Mouse (Mus musculus) forebrain, postnatal 0 days (tissue): ENCODE data around the gene Bdh1. TPM values are rescaled to one million over a fixed set of nuclear protein-coding genes. Genes with fewer than 3 reads are reported as not detected.

Source experiments
- ATAC-seq: fragments of 200-750 bp; cut with Nextera tagmentation; 2 replicates; pipeline ENCODE4 v1.8.0; 2017; ENCODE audit warnings: mild to moderate bottlenecking, moderate library complexity
- DNase-seq: peaks from one replicate; pipeline ENCODE4 v3.0.0-alpha.2; 2015
- H3K27ac ChIP-seq: fragments of 300-500 bp; sonication (generic); 2 replicates; pipeline ENCODE4 v1.5.1; 2014; ENCODE audit warnings: low read depth, mild to moderate bottlenecking, antibody characterized with exemption, low read length, moderate library complexity, mixed read lengths
- H3K27me3 ChIP-seq: fragments of 300-500 bp; sonication (generic); 2 replicates; pipeline ENCODE4 v1.6.1; 2014; ENCODE audit warnings: mild to moderate bottlenecking, low read length, mixed read lengths; ENCODE audit not compliant: insufficient read depth
- H3K36me3 ChIP-seq: fragments of 300-500 bp; sonication (generic); 2 replicates; pipeline ENCODE4 v1.6.1; 2014; ENCODE audit warnings: mild to moderate bottlenecking, moderate library complexity; ENCODE audit not compliant: insufficient read depth
- H3K4me1 ChIP-seq: fragments of 300-500 bp; sonication (generic); 2 replicates; pipeline ENCODE4 v1.6.1; 2014; ENCODE audit warnings: antibody characterized with exemption; ENCODE audit not compliant: insufficient read depth
- H3K4me2 ChIP-seq: fragments of 300-500 bp; sonication (generic); 2 replicates; pipeline ENCODE4 v1.6.1; 2014; ENCODE audit warnings: low read depth, mild to moderate bottlenecking, moderate library complexity
- H3K4me3 ChIP-seq: fragments of 300-500 bp; sonication (generic); 2 replicates; pipeline ENCODE4 v1.5.1; 2014; ENCODE audit warnings: low read depth, low read length, mixed read lengths
- H3K9ac ChIP-seq: fragments of 300-500 bp; sonication (generic); 2 replicates; pipeline ENCODE4 v1.6.1; 2014; ENCODE audit warnings: mild to moderate bottlenecking
- H3K9me3 ChIP-seq: fragments of 300-500 bp; sonication (generic); 2 replicates; pipeline ENCODE4 v1.6.1; 2016; ENCODE audit warnings: low read length
- CTCF ChIP-seq: sonication (generic); IDR thresholded peaks from 2 replicates; pipeline ENCODE4 v1.5.1; 2016; ENCODE audit warnings: antibody characterized with exemption, control low read depth, low read depth
- WGBS: fragments of 180-500 bp; shearing (Covaris S2); extraction: QIAGEN DNeasy Blood & Tissue Kit; methylation state at CpG from one replicate; pipeline ENCODE4 v1.1.7; 2014; 5-methylcytosine and 5-hydroxymethylcytosine counted together
- polyA plus RNA-seq: library from polyadenylated mRNA; unstranded; fragments of >200 nt; fragmentation: Nextera tagmentation; extraction: Ambion mirVana; gene quantifications from 2 replicates; pipeline ENCODE4 v1.2.1, GENCODE M21; 2015
- total RNA-seq: library from RNA; depleted of rRNA; stranded (reverse); fragments of >200 nt; gene quantifications from 2 replicates; pipeline ENCODE4 v1.2.3, GENCODE M21; 2014

The Bdh1 gene
- total and polyA plus RNA-seq, 2 experiments from 2014 or later: 96.1 to 137 TPM

- H3K4me3 ChIP-seq: no peak overlapping the region
- peak; percentile 23; the same call in 1 of the 2 replicates for ATAC-seq
- H3K27ac ChIP-seq: no peak overlapping the region
- no peak overlapping the region for H3K9ac ChIP-seq
- no peaks in the 10 kb centered on the region for H3K27me3 ChIP-seq
- H3K4me2 ChIP-seq: no peak overlapping the region
- no peaks in the 10 kb centered on the region for H3K9me3 ChIP-seq
- WGBS: 16% methylated on average over 12 of the region's 12 CpGs
- H3K4me1 ChIP-seq: peaks cover 13% of the 10 kb centered on the region; the same call in 1 of the 2 replicates
- TF ChIP-seq CTCF: no peak
- no peak for DNase-seq
- no peaks in the 10 kb centered on the region for H3K36me3 ChIP-seq
Measured at GRCm38 (mm10) chr16:31492921-31493549, 71.0 kb downstream of the Bdh1 start.

- no peak for TF ChIP-seq CTCF
- WGBS: 42% methylated on average over 6 of the region's 6 CpGs
- Histone ChIP-seq H3K4me3 (no peak overlapping the region), H3K36me3 (no peaks in the 10 kb centered on the region), H3K9me3 (no peaks in the 10 kb centered on the region), H3K4me1 (peaks cover 13% of the 10 kb centered on the region; the same call in 1 of the 2 replicates), H3K27ac (no peak overlapping the region), H3K9ac (no peak overlapping the region), H3K4me2 (no peak overlapping the region), H3K27me3 (no peaks in the 10 kb centered on the region)
- DNase-seq (no peak), ATAC-seq (no peak)
Measured at GRCm38 (mm10) chr16:31493550-31493965, 71.5 kb downstream of the Bdh1 start.

DNA sequence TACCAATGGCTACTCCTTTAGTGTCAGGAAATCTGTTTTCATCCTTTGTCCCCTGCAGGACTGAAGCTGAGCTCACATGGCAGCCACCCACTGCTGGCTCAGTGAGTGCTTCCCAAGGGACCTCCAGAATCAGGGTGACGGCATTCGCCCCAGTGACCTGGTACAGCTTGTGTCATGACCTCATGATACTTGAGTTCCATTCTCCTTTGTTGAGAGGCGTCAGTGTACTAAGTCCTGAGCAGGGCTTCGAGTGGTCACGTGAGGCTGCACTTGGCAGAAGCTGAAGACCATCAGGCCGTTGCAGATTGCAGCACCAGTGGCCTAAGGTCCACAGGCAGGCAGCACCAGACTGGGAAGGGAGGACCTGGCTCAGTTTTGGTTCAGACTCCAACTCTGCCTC lies 71.9 kb downstream of the Bdh1 start:
- no peak for DNase-seq
- H3K4me1 ChIP-seq: peaks cover 10% of the 10 kb centered on the region; the same call in 1 of the 2 replicates
- H3K4me3 ChIP-seq: no peak overlapping the region
- no peak overlapping the region for H3K9ac ChIP-seq
- no peaks in the 10 kb centered on the region for H3K27me3 ChIP-seq
- no peaks in the 10 kb centered on the region for H3K9me3 ChIP-seq
- no peaks in the 10 kb centered on the region for H3K36me3 ChIP-seq
- ATAC-seq: peak; percentile 5; the same call in 1 of the 2 replicates
- 50% methylated on average over 6 of the region's 6 CpGs for WGBS
- no peak overlapping the region for H3K4me2 ChIP-seq
- H3K27ac ChIP-seq: no peak overlapping the region
- no peak for TF ChIP-seq CTCF

- ATAC-seq (no peak), DNase-seq (no peak)
- Histone ChIP-seq H3K4me1 (peaks cover 11% of the 10 kb centered on the region), H3K4me3 (no peak overlapping the region), H3K9ac (no peak overlapping the region), H3K36me3 (no peaks in the 10 kb centered on the region), H3K27ac (no peak overlapping the region), H3K4me2 (no peak overlapping the region), H3K27me3 (no peaks in the 10 kb centered on the region), H3K9me3 (no peaks in the 10 kb centered on the region)
- no peak for TF ChIP-seq CTCF
- WGBS: 61% methylated on average over 7 of the region's 7 CpGs
Measured at GRCm38 (mm10) chr16:31495356-31495755, 73.3 kb downstream of the Bdh1 start.

- Histone ChIP-seq H3K4me2 (no peak overlapping the region), H3K4me1 (peaks cover 14% of the 10 kb centered on the region), H3K27ac (no peak overlapping the region), H3K9me3 (no peaks in the 10 kb centered on the region), H3K4me3 (no peak overlapping the region), H3K36me3 (no peaks in the 10 kb centered on the region), H3K9ac (no peak overlapping the region), H3K27me3 (no peaks in the 10 kb centered on the region)
- no peak for DNase-seq
- no peak for TF ChIP-seq CTCF
- ATAC-seq: no peak
- WGBS: 74% methylated on average over 9 of the region's 9 CpGs
Measured at GRCm38 (mm10) chr16:31495769-31496168, 73.7 kb downstream of the Bdh1 start.

GRCm38 (mm10) chr16:31498336-31498735 lies 76.3 kb downstream of the Bdh1 start:
- Histone ChIP-seq H3K4me1 (peaks cover 27% of the 10 kb centered on the region), H3K4me3 (no peak overlapping the region), H3K27ac (peak overlapping the region; percentile 96), H3K36me3 (no peaks in the 10 kb centered on the region), H3K9ac (no peak overlapping the region), H3K4me2 (no peak overlapping the region), H3K27me3 (no peaks in the 10 kb centered on the region), H3K9me3 (no peaks in the 10 kb centered on the region)
- 86% methylated on average over 4 of the region's 4 CpGs for WGBS
- DNase-seq (no peak), ATAC-seq (no peak)
- no peak for TF ChIP-seq CTCF

DNA sequence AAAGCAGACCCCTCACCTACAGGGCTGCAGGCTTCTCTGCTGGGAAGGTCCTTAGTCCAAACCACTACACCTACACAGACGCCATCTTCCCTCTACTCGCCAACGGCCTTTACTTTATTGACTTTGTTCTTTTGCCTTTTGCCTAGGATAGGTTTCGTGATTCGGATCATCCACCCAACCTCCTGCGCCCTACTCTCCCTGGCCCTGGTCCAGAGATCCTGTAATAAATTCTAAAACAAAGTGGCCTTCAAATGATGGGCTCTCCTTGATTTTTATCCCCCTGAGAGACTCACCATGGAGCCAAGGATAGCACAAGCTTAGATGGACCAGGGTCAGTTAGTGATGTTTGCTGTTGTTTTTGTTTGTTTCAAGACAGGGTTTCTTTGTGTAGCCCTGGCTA lies 76.9 kb downstream of the Bdh1 start:
- Histone ChIP-seq H3K4me2 (no peak overlapping the region), H3K4me3 (no peak overlapping the region), H3K27me3 (no peaks in the 10 kb centered on the region), H3K9ac (no peak overlapping the region), H3K36me3 (no peaks in the 10 kb centered on the region), H3K9me3 (no peaks in the 10 kb centered on the region), H3K4me1 (peaks cover 25% of the 10 kb centered on the region), H3K27ac (peak overlapping the region; percentile 96)
- DNase-seq: no peak
- no peak for ATAC-seq
- WGBS: 92% methylated on average over 6 of the region's 6 CpGs
- TF ChIP-seq CTCF: no peak
